Mouse (Mus musculus): ENCODE data around the gene Ift122. TPM values are rescaled to one million over a fixed set of nuclear protein-coding genes. Genes with fewer than 3 reads are reported as not detected.

Gene Ift122
- total and polyA plus RNA-seq, 3 experiments: 3.3 to 8.0 TPM; not detected in 1

DNA sequence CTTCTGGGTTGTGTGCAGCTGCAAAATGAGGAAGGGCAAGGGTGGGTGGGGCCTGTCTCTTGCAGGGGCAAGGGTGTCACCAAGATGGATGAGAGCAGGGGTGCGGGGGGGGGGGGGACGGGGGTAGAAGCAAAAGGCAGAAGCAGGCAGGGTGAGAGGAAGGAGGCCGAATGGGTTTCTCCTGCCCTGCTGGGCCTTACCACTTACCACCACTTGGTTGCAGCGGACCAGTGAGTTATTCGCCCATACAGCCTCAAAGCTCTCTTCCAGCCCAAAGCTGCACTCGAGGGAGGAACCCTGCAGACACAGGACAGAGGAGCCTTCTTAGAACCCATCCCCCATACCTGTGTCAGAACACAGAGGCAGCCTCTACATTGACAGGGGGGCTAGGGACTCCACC lies 116.7 kb downstream of the Ift122 start:
- Histone ChIP-seq H3K9ac (ENCODE audit: control insufficient read depth, low read depth, low read length, poor library complexity, severe bottlenecking) (no peak overlapping the region), H3K27ac (ENCODE audit: control insufficient read depth, low read depth, low read length) (no peak overlapping the region), H3K9me3 (replicated peaks; ENCODE audit: insufficient read depth, low read length) (no peaks in the 10 kb centered on the region)

DNA sequence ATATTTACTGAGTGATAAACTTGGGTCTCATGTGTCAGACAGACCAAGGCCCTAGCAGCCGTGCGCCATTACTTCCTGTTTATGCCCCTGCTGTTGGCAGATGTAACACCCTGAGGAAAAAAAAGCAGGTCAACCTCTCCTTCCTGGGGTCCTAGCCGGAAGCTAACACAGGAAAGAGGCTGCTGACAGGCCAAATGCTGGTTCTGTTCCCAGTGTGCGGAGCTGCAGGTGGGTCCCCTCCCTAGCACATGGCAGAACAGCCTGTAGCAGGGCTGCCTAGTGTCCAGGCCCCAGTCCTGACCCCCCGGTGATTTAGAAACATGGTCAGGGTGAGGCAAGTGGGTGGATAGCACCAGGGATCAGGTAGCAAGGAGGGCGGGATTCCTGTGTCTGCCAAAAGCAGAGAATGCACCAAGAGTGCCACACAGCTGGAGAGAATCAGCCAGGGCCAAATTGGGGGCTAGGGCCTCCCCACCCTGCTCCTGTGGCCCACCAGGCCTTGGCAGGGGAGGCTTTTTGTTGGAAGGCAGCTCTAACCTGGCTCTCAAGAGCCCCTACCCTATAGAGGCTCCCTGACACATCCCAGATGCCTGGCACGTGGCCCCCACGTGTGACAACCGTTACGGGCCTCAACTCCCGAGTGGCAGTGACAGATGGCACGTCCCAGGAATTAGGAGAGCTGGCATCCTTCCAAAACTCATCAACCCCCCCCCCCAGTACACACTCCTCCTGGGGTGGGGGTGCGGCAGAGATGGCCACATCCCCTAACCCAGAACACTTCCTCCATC lies 118.2 kb downstream of the Ift122 start:
- H3K4me3 ChIP-seq (ENCODE audit: control insufficient read depth in 1 of 2, insufficient read depth in 1 of 2, low read depth in 2 of 2, low read length in 2 of 2): no peak overlapping the region
- H3K27ac ChIP-seq (ENCODE audit: control insufficient read depth, low read depth, low read length): no peak overlapping the region
- no peak overlapping the region for H3K9ac ChIP-seq (ENCODE audit: control insufficient read depth, low read depth, low read length, poor library complexity, severe bottlenecking)
- TF ChIP-seq MEF2A (IDR thresholded peaks at IDR 0.05; ENCODE audit: extremely low read depth, insufficient replicate concordance, low read depth, low read length, poor library complexity, severe bottlenecking): no peak
- TF ChIP-seq GABPA (IDR thresholded peaks at IDR 0.05; ENCODE audit: low read depth, low read length): no peak
- no peak for TF ChIP-seq HCFC1 (IDR thresholded peaks at IDR 0.05; ENCODE audit: low read depth, low read length)
- no peak for TF ChIP-seq POLR2A (IDR thresholded peaks at IDR 0.05; ENCODE audit: control insufficient read depth in 1 of 2, insufficient read depth in 1 of 2, low read depth in 1 of 2, low read length in 2 of 2, poor library complexity in 1 of 2)
- no peak for TF ChIP-seq NELFE (IDR thresholded peaks at IDR 0.05; ENCODE audit: low read depth, low read length)
- no peak for TF ChIP-seq TAL1 (IDR thresholded peaks at IDR 0.05; ENCODE audit: low read length)
- TF ChIP-seq ZKSCAN1 (IDR thresholded peaks at IDR 0.05; ENCODE audit: low read depth, low read length): no peak
- TF ChIP-seq SIN3A (IDR thresholded peaks at IDR 0.05; ENCODE audit: low read length): no peak
- H3K9me3 ChIP-seq (replicated peaks; ENCODE audit: insufficient read depth, low read length): no peaks in the 10 kb centered on the region
- no peaks in the 10 kb centered on the region for H3K79me2 ChIP-seq (ENCODE audit: control insufficient read depth, insufficient read depth, low read length, poor library complexity)
- H3K27me3 ChIP-seq (ENCODE audit: control insufficient read depth in 1 of 2, insufficient read depth in 2 of 2, low read length in 2 of 2): no peaks in the 10 kb centered on the region
- no peaks in the 10 kb centered on the region for H3K4me1 ChIP-seq (ENCODE audit: control insufficient read depth in 1 of 2, insufficient read depth in 2 of 2, low read length in 2 of 2)
- H3K36me3 ChIP-seq (ENCODE audit: control insufficient read depth in 1 of 2, insufficient read depth in 2 of 2, low read length in 2 of 2): no peaks in the 10 kb centered on the region
- peak; percentile 23 for DNase-seq (ENCODE audit: low read depth, low spot score)

More for the DNA sequence above, 116.7 kb downstream of the Ift122 start:
- H3K79me2 ChIP-seq (ENCODE audit: control insufficient read depth, insufficient read depth, low read length, poor library complexity): no peaks in the 10 kb centered on the region
- no peak for TF ChIP-seq UBTF (IDR thresholded peaks at IDR 0.05; ENCODE audit: borderline replicate concordance, insufficient read depth, low read depth, low read length)
- TF ChIP-seq CHD1 (IDR thresholded peaks at IDR 0.05; ENCODE audit: low read depth, low read length): no peak
- TF ChIP-seq ZNF384 (IDR thresholded peaks at IDR 0.05; ENCODE audit: low read depth, low read length): no peak
- TF ChIP-seq SMC3 (IDR thresholded peaks at IDR 0.05; ENCODE audit: low read depth, low read length): no peak
- no peak for TF ChIP-seq CTCF (IDR thresholded peaks at IDR 0.05 in 2 of 3, conservative IDR thresholded peaks at IDR 0.05 in 1 of 3; ENCODE audit: control insufficient read depth in 1 of 3, insufficient read depth in 1 of 3, low read depth in 2 of 3, low read length in 3 of 3, poor library complexity in 1 of 3, severe bottlenecking in 1 of 3)
- TF ChIP-seq MYB (IDR thresholded peaks at IDR 0.05; ENCODE audit: low read depth, low read length): no peak
- no peak for TF ChIP-seq ELF1 (IDR thresholded peaks at IDR 0.05; ENCODE audit: low read depth, low read length)
- no peak for TF ChIP-seq RAD21 (IDR thresholded peaks at IDR 0.05; ENCODE audit: low read depth, low read length)
- no peak for TF ChIP-seq TBP (IDR thresholded peaks at IDR 0.05; ENCODE audit: low read depth, low read length)
- no peak for TF ChIP-seq NRF1 (IDR thresholded peaks at IDR 0.05; ENCODE audit: insufficient read depth, low read depth, low read length, poor library complexity, severe bottlenecking)
- TF ChIP-seq BHLHE40 (IDR thresholded peaks at IDR 0.05; ENCODE audit: borderline replicate concordance, low read depth, low read length): no peak
- no peak for TF ChIP-seq ZMIZ1 (IDR thresholded peaks at IDR 0.05; ENCODE audit: low read depth, low read length)
- TF ChIP-seq TCF12 (IDR thresholded peaks at IDR 0.05; ENCODE audit: low read depth, low read length): no peak
- TF ChIP-seq NELFE (IDR thresholded peaks at IDR 0.05; ENCODE audit: low read depth, low read length): no peak
- no peak for TF ChIP-seq MYC (IDR thresholded peaks at IDR 0.05; ENCODE audit: low read depth, low read length)
- no peak for TF ChIP-seq ZKSCAN1 (IDR thresholded peaks at IDR 0.05; ENCODE audit: low read depth, low read length)
- H3K36me3 ChIP-seq (ENCODE audit: control insufficient read depth in 1 of 2, insufficient read depth in 2 of 2, low read length in 2 of 2): no peaks in the 10 kb centered on the region
- H3K4me3 ChIP-seq (ENCODE audit: control insufficient read depth in 1 of 2, insufficient read depth in 1 of 2, low read depth in 2 of 2, low read length in 2 of 2): no peak overlapping the region
- H3K4me1 ChIP-seq (ENCODE audit: control insufficient read depth in 1 of 2, insufficient read depth in 2 of 2, low read length in 2 of 2): no peaks in the 10 kb centered on the region
- H3K27me3 ChIP-seq (ENCODE audit: control insufficient read depth in 1 of 2, insufficient read depth in 2 of 2, low read length in 2 of 2): no peaks in the 10 kb centered on the region
- peak; percentile 29 for DNase-seq (ENCODE audit: low read depth, low spot score)
